Mouse (Mus musculus) yolk sac, embryonic 10.5 days (tissue): ENCODE measurements at regions not wholly inside any gene's neighbourhood (a gene's known extent, or its start where the extent isn't known, plus 50 kb on each side); places are given as distances from the start of the nearest gene placed in this dataset.
"Not testable (repeated sequence)": the region's sequence is repeated elsewhere in the genome, so short reads cannot be mapped to it uniquely, and the experiment has no call there.

Experiments used
- DNase-seq: peaks from one replicate; pipeline ENCODE4 v3.0.0-alpha.2; 2017; ENCODE audit warnings: low spot score

DNA sequence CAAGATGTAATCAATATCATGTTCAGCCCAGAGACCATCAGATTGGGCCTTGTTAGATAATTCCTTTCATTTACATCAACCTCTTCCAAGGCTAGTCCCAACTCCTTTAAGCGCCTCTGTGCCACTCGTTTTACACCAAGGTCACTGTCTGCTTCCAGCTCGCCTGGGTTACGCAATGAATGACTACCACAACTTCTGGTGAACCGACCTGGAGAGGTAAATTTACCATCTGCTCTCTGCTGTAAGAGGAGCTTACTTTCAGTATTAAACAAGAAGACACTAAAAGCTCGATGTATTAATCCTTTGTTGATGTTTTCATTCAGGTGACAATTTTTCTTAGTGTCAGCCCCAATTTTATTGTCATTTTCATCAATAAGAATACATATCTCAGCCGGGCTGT lies 51.7 kb upstream of the Fam174b start:
- DNase-seq, result no peak

DNA sequence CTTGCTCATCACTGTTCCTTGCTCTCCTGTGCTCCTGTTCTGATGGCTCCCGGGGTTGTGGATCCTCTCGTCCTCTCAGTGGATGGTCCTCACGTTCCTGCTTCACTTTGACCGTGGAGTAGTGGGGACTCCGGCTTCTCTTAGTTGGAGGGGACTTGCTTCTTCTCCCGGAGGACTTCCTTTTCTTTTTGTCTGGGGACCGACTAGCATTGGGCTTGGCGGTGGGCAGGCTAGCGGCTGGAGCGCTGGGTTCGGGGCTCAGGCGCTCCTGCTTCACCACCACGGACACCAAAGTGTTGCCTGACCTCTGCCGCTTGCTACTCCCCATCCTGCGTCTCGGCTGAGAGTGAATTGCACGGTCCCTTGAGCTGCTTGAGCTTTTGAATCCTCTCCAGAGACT lies 53.9 kb upstream of the Fam174b start:
- DNase-seq, result not testable (repeated sequence)

DNA sequence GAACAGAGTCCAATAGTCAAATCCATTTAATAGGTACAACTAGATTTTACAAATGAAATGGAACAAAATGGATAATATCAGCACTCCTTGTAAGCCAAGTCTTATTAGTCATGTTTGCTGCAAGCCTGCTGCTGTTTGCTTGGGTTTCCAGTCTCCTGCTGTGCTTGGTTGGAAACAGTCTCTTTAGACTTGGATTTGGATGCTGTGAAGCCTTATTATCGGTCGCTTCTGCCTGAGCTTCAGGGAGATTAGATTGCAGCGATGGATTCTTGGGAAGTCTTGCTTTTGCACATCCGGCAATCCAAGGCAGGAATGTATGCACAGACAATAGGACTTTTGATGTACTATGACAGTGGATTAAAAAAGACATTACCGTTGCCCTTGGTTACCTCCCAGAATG lies 57.3 kb upstream of the Fam174b start:
- DNase-seq, result no peak

DNA sequence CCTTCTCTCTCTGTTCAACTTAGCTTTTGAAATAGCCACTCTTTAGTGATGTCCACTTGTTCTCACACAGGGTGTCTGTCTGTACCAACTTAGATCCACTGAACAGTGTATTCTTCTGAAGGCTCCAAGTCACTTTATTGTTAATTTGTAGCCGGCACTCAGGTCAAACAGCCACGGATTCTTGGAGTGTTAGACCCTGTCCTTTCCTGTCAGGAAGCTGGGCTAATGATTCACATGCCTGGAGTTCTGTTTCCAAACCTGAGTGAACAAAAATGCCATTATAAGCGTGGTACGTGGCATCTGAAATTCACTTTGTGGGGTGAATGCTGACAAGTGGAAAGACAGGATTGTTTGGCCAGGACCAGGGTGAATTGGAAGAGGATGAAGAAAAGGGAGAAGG lies 69.5 kb upstream of the Fam174b start:
- DNase-seq, result peak; percentile 57

DNA sequence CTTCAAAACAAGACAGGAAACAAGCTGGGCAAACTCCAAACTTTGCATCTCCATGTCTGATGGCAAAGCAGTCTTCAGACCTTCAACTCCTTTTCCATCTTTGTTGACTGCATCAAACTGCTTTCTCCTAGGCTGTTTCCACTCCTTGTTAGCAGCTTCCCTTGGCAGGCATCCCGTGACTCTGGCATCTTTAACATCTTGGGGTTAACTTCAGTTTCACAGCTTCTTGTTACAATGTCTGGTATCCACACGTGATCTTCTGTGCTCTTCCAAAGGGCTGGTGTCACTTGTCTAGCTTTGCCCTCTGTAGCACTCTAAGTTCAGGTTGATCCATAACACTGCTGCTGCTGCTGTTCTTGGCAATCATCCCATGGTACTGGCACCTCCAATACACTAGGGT lies 71.3 kb upstream of the Fam174b start:
- no peak for DNase-seq

DNA sequence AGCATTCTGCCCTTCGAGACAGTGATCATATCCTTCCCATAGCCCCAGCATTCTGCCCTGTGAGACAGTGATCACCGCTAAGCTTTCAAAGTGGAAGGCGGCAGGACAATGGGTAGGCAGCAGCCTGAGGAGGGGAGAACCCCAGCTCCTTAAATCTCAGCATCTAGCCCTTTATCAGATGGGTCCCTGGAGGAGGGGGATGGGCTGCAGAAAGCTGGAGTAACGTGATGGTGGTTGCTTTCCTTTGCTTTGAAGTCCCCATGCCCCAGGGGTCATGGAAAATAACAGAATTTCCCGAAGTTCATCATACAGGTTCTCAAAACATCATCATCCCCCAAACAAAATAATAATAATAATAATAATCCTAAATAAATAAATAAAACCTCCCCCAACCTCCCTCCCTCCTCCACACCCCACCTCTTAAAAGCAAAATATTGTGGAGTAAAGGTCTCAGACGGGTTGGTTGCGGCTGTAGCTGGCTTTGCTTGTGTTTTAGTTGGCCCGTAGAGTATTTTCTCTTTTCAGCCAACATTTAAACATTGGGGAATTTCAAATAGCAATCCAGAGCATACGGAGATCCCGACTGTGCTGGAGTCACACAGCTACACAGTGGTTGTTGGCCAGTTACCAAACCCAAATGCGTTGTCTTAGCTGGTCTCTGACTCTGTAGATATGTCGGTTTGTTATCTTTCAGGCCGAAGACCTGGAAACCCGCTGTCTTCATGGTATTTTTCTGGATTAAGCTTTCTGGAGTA lies 73.0 kb upstream of the Fam174b start:
- no peak for DNase-seq

DNA sequence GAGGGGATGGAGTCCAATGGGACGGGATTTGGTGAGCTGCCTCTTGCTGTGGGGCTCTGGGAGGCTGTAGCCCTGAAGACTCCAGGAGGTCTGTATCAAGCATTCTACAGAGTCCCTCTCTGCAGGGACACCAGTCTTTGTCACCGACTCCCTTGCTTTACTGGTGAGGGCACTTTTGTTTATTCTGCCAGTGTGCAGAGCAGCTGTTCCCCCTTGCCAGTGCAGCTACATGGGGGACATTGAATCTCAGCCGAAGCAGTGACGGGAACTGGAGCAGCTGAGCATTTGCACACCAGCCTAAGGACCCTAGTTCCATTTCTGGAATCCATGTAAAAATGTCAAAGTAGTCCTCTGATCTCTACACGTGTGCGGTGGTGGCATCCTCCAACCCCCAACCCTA lies 75.1 kb upstream of the Fam174b start:
- no peak for DNase-seq

DNA sequence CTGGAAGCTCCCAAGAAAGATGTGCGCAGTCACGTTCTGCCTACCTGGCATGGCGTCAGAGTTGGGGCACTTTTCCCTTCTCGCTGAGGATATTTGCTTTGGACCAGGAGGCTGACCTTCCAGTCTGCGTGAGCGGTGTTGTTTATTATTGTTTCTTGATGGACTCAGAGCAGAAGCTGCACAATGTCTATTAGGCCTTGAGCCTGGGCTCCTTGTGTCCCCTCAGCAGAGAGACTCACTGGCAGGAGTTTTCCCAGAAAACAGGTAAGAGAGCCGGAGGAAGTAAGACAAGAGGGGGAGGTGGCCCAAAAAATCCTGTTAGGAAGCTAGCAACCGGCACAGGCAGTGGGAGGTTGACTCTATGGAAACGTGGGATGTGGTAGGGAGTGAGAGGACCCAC lies 77.6 kb upstream of the Fam174b start:
- DNase-seq, result no peak

DNA sequence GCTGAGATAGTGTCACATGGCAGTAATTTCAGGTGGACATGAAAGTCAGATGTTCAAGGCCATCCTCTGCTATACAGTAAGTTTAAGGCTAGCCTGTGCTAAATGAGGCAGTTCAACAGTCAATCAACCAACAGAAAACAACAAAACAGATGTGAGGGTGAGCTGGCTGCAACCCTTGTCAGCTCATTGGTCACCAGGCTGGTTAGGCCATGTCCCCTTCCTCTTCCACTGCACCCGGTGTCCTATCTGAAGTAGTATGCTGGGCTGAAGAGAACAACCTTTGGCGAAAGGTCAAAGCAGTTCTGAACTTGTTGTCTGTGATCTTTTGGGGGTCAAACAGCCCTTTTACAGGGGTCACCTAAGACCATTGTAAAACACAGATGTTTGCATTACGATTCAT lies 78.2 kb upstream of the Fam174b start:
- DNase-seq, result no peak

DNA sequence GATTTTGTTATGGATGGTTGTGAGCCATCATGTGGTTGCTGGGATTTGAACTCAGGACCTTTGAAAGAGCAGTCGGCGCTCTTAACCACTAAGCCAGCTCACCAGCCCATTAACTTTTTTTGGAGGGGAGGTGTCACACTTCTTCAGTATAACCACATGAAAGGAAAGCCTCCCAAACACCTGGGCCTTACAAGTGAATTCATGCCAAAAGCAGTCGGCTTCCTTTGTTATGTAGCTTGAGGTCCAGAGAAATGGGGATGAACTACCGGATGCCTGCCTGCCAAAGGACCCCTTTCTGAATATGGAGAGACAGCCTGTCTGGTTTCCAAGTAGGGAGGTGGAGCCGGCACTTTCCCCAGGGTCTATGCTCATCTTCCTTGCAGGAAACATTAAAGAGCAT lies 80.6 kb upstream of the Fam174b start:
- no peak for DNase-seq

DNA sequence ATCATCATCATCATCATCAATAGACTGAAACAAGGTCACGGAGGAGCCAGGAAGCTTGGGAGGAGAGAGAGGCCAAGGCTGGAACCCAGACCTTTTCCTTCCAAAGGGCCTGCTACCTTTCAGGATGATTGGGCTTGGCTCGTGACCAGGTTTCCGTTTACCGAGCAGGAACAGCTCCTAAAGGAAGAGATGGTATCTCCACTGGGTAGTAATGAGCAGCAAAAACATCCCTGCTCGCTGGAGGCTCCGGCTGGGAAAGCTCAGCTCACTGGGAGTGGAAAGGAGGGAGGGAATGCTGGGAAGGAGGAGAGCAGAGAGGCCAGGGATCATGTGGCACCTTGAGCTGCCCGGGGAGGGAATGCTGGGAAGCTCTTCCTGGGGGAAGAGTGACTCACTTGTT lies 82.8 kb upstream of the Fam174b start:
- no peak for DNase-seq

DNA sequence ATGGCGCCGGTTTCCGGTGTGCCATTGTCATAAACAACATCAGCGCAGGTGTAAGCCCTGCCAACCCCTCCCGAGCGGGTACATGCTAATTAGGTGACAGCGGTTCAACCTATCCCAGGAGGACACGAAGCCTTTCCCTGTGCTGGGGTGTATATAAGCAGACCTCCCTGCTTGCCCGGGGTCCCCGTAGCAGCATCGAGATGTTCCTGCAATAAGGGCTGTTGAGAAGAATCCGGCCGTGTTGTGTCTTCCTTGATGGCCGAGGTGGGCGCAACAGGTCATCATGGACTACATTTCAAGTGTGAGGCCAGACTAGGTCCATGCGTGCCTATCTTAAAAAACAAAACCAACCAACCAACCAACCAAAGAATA lies 83.7 kb upstream of the Fam174b start:
- not testable (repeated sequence) for DNase-seq

DNA sequence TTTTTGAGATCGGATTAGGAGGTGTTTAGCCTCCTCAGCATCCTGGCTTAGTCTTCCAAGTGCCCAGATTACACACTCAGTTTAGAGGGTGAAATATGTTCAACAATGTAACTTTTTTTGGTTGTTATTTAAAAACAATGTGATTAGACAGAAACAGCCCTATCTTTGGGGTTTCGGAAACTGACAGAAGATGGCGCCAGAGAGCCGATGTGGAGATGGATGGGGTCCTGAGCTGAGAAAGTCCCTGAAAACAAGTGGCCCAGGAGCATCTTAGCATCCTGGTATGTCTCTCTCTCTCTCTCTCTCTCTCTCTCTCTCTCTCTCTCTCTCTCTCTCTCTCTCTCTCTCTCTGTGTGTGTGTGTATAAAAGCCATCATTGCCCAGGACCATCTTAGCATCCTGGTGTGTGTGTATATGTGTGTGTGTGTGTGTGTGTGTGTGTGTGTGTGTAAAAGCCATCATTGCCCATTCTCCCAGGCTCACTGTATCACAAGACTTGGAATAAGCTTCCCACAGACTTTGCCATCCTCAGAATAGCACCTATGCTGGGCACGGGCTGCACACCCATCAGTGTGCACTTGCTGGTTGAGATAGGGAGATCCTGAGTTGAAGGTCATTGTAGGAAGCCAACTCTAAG lies 84.2 kb upstream of the Fam174b start:
- DNase-seq, result peak; percentile 32

DNA sequence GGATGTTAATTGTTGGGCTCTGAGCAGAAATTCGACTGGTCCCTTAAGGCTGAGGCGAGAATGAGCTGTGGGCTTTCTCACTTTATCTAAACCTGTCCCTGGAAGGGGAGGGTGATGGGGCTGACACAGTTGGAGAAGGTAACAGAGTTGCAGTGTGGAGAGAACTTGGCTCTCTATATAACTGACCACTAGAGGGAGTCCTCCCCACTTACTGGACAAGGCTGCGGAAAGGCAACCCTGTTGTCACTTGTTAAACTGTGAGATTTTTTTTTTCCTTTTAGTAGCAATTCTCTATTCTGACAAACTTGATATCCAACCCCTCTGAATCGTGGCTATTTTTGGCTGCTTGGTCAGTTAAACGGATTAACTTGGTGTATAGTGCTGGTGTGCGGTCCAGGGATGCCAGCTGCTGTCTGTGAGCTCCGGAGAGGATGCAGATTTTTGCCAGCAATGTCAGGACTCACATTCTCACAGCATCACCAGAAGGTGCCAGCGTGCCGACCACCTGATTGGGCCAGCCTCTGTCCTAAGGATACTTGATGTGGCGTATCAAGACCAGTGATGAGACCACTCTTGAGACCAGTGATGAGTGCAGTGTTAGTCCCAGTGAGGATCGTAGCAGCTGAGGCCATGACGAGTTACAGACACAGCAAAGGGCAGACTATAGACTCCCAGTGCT lies 85.8 kb upstream of the Fam174b start:
- DNase-seq, result no peak

DNA sequence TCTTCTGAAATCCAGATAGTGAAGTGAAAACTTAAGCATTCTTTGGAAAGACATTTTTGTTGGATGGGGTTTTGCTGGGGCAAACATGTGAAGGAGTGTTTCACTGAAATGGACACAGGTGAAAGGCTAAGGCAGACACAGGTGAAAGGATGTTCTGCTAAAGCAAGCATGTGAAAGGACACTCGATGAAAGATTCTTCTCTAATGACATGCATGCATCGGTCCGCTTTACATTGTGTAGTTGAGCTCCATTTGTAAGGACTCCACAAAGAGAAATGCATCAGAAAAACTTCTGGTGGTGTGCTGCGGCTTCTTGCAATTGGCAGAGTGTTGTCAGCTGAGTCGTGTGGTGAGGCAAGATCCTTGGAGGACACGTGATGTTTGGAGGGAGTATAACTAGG lies 89.2 kb upstream of the Fam174b start:
- no peak for DNase-seq

DNA sequence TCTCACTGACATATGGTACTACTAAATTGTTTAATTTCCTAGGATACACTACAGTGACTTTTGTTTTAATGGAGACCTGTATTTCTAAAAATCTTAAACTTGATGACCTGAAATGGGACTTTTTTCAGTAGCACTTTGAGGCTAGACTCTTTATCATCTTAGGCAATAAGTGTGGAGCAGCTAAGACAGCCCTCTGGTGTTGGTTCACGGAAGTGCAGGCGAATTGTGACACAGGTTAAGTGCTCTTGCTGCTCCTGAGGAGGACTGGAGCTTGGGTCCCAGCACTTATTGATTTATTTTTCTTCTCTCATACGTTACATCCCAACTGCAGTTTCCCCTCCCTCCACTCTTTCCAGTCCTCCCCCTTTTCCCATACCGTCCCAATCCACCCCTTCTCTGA lies 92.1 kb upstream of the Fam174b start:
- peak; percentile 52 for DNase-seq

DNA sequence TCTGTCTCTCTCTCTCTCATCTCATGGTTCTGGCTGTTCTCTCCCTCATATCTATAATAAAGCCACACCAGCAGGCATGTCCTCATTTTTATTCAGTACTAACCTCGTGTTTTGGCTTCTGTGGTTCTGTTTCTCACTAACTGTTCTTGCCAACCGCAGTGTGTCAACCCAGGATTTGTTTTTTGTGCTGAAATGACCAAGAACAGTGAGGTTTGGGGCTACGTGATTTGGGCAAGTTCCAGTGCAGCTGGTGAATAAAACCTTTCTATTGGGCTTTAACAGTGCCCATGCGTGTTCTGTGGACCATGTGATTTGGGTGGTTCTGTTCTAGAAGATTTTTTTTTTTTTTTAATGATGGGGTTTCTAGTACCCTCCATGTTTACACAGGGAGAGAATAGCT lies 93.0 kb upstream of the Fam174b start:
- no peak for DNase-seq

DNA sequence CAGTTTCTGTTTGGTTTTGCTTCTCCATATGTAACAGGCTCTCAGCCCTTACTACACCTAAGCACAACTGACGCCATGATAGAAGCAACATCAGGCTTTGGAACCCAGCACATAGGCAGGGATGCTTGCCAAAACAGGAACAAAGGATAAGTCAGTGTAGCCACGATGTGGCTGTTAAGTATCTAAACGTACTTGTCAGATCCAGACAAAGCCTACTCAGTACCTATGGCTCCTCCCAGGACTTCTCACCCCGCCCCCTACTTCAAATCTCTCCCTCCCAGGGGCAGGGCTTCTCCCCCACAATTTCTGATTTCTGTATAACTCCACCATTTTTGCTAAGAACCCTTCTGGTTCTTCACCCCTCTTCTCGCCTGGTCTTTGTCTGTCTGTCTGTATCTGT lies 93.4 kb upstream of the Fam174b start:
- DNase-seq, result no peak

DNA sequence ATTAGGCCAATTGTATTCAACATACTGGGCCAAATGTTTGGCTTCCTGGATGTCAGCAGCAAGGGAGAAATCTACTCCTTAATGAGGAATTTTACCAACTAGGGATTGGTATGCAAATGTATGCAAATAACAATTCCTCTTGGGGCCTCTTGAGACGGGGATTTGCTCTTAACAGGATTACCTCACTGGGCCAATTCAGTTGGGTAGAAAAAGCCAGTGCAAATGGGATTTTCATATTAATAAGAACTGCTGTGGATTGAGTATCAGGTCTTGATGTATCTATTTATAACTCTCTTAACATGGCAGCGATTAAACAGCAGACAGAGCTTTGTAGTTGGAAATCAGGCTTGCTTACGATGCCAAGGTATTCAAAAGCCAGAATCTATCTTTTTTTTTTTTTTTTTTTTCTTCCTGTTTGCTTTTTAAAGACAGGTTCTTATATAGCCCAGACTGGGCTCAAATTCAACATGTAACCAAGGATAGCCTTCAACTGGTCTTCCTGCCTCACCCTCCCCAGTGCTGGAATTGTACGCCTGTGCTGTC lies 95.7 kb upstream of the Fam174b start:
- no peak for DNase-seq

DNA sequence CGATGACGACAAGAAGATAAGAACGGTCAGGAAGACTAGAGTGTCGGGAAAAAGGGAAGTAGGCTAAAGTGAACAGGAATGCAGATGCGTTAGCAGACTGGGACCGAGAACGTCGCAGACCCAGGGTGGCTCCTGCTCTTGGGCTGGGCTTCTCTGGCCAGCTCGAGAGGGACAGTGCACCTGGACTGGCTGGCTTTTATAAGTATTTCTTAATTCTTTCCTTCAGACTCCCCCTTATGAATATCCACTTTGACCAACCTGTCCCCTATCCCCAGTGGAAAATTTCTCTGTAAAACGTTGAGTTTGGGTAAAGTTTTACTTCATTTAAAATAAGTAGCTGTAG lies 96.1 kb upstream of the Fam174b start:
- no peak for DNase-seq

DNA sequence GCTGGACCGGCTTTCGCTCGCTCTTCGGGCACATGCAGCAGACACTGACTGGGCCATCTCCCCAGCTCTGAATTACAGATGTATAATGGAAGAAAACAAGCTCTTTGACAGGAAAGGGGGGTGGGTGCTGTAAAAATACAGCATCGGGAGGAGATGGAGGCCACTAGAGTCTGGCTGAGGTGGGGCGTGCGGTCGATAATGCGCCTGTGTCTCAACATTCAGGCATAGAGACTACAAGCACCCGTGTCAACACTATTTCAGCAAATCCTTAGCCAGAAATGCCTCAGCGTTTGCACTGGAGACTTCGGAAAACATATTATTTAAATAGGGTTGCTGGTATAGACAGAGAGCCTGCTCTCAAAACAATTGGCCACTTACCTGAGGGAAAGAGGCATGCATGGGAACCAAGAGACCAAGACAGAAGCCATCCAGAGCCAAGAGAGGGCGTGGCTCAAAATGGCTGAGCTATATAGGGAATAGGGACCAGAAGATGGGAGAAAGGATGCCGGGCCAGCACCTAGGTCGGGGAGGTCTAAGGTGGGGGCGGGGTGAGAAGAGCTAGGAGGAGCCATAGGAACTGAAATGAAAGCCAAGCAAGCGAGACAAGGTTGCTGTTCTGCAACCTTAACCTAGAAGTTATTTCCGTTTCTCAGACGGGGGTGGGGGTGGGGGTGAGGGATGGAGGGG lies 96.7 kb upstream of the Fam174b start:
- DNase-seq, result no peak

DNA sequence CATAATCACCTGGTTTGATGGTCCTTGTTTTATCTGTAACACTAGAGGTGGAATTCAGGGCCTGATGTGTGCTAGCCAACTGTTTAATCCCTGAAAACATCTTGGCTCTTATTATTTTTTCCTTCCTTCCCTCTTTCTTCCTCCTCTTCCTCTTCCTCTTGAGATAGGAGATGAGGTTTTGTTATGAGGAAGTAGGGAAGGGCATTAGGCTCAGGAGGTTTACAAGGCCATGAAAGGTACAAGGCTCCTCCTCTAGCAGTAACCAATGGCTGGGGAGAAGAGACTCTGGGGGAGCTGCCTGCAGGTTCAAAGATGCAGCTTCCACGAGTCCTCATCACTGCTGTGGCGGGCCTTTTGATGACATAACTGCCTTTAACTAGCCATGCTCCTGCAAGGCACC lies 98.6 kb upstream of the Chd2 start:
- DNase-seq, result no peak

DNA sequence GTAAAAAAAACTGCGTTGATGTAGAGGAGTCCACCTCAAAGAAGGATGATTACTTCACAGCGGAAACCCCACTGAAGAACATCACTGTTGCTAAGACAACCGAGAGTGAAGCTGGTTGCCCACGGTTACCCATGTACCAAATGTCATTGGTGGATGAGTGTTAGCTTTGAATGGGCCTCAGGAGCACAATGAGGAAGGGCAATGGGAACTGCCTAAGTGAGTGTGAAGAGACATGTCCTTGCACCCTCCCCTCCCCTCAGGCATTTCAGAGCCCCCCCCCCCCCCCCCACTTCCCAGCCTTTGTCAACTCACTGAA lies 96.1 kb upstream of the Chd2 start:
- DNase-seq, result no peak
